Mouse (Mus musculus) neutrophil, adult 5-6 weeks (primary cell): Measurements from ENCODE around the gene Bax. TPM values are rescaled to one million over a fixed set of nuclear protein-coding genes. Genes with fewer than 3 reads are reported as not detected.

Experiments
- ATAC-seq: fragments of 151-379, 151-347 bp; 2 replicates; pipeline ENCODE4 v1.8.0; 2017; ENCODE audit warnings: mild to moderate bottlenecking, moderate TSS enrichment; ENCODE audit not compliant: insufficient number of reproducible peaks, poor library complexity, low FRiP score, severe bottlenecking; ENCODE audit errors: extremely low read depth
- total RNA-seq: library from RNA; stranded (forward); fragments of 200-1000 nt; gene quantifications from 2 replicates; pipeline ENCODE4 v1.2.3, GENCODE M21; 2017

Gene Bax
- 31.1 and 37.9 TPM in 2 replicates for total RNA-seq

GRCm38 (mm10) chr7:45466283-45467089 lies at the start of gene Bax:
Bax (minus strand) TSS chr7:45466898.
- ATAC-seq = peak; percentile 73

- no peak for ATAC-seq
Measured at GRCm38 (mm10) chr7:45515436-45515835, 48.7 kb upstream of the Bax start.

- no peak for ATAC-seq
Measured at GRCm38 (mm10) chr7:45514411-45514810, 47.7 kb upstream of the Bax start.

- ATAC-seq = peak; percentile 91
Measured at GRCm38 (mm10) chr7:45509912-45510787, 43.5 kb upstream of the Bax start, which contains the start of gene Nucb1. Nucb1 (minus strand) TSS chr7:45510406.

- no peak for ATAC-seq
Measured at GRCm38 (mm10) chr7:45509181-45509882, 42.6 kb upstream of the Bax start.

GRCm38 (mm10) chr7:45508561-45508960 lies 41.9 kb upstream of the Bax start:
- no peak for ATAC-seq

- no peak for ATAC-seq
Measured at GRCm38 (mm10) chr7:45507583-45507982, 40.9 kb upstream of the Bax start.

GRCm38 (mm10) chr7:45498427-45498826 lies 31.7 kb upstream of the Bax start:
- no peak for ATAC-seq

GRCm38 (mm10) chr7:45494548-45494947 lies 27.9 kb upstream of the Bax start:
- ATAC-seq = no peak

- ATAC-seq = no peak
Measured at GRCm38 (mm10) chr7:45492951-45493350, 26.3 kb upstream of the Bax start.

- no peak for ATAC-seq
Measured at GRCm38 (mm10) chr7:45492225-45492844, 25.6 kb upstream of the Bax start.

GRCm38 (mm10) chr7:45491264-45491663 lies 24.6 kb upstream of the Bax start:
- no peak for ATAC-seq

- ATAC-seq = no peak
Measured at GRCm38 (mm10) chr7:45490822-45491221, 24.1 kb upstream of the Bax start.

GRCm38 (mm10) chr7:45489578-45489977 lies 22.9 kb upstream of the Bax start:
- ATAC-seq = no peak

- peak; percentile 60 for ATAC-seq
Measured at GRCm38 (mm10) chr7:45488293-45489204, 21.9 kb upstream of the Bax start, which contains the start of gene Dhdh. Dhdh (minus strand) TSS chr7:45488805.

- ATAC-seq = no peak
Measured at GRCm38 (mm10) chr7:45487861-45488292, 21.2 kb upstream of the Bax start.

GRCm38 (mm10) chr7:45486761-45487415 lies 20.2 kb upstream of the Bax start, which contains the start of gene Gm45808:
Gm45808 (minus strand) TSS chr7:45486811.
- no peak for ATAC-seq
